In the genomic region with DNA sequence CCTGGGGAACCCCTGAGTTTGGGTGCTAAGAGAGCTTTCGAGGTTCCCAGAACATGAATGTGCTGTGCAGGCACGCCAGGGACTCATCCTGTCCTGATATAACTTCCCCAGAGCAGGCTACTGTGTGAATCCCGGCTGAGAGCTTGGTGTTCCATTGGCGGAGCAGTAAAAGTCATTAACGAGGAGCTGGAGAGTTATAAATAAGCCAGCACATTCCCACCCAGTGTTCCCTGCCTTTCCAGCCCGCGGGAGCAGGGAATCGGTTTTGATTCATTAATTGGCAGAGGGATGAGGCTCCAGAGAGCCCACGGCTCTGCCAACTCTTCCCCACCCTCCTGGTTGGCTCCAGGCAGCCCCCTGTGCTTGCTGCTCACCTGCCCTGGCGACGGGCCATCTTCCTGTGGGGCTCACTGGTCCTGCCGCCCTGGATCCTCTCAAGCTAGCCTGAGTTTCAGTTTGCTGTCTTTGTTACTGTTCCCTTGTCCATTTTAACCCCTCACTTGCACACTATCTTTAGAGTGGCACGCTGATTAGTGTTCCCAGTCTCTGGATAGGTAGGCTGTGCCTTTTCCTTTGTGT, we compare ENCODE assay signal across 10 mouse cellular contexts.
DNase-seq lines count a peak whose midpoint lies in the region; ATAC-seq and TF ChIP-seq lines count a peak whose summit lies in the region.
"Had no signal": no experiment of that assay in that cellular context is flagged by ENCODE, and none has a peak within 500 bp of the region (broad histone marks: within the 10 kb centered on the region; RNA-seq: fewer than 3 reads in every experiment).

No protein-coding gene starts in this region.

- H3K9me3 ChIP-seq in heart, postnatal 0 days (replicated peaks; ENCODE audit: control insufficient read depth, low read length), result no peaks in the 10 kb centered on the region
- H3K9me3 ChIP-seq in hindbrain, embryonic 15.5 days, result no peaks in the 10 kb centered on the region
- no peaks in the 10 kb centered on the region for H3K9me3 ChIP-seq in limb, embryonic 10.5 days (replicated peaks)

- H3K27me3 ChIP-seq in heart, postnatal 0 days (ENCODE audit: control insufficient read depth, insufficient read depth, low read length), result peaks cover 6% of the 10 kb centered on the region; the same call in 1 of the 2 replicates
- H3K27me3 ChIP-seq in hindbrain, embryonic 15.5 days, result no peaks in the 10 kb centered on the region
- peaks cover 25% of the 10 kb centered on the region; the same call in 1 of the 2 replicates for H3K27me3 ChIP-seq in limb, embryonic 10.5 days (ENCODE audit: low read depth, poor library complexity, severe bottlenecking)

- H3K27ac ChIP-seq in heart, postnatal 0 days (ENCODE audit: low read depth), result no peak overlapping the region
- H3K27ac ChIP-seq in hindbrain, embryonic 15.5 days (replicated peaks), result no peak overlapping the region
- H3K27ac ChIP-seq in limb, embryonic 10.5 days, result no peak overlapping the region

- H3K4me1 ChIP-seq in heart, postnatal 0 days (ENCODE audit: control insufficient read depth, insufficient read depth), result no peaks in the 10 kb centered on the region
- peaks cover 37% of the 10 kb centered on the region for H3K4me1 ChIP-seq in hindbrain, embryonic 15.5 days (replicated peaks)
- peaks cover 9% of the 10 kb centered on the region; the same call in 1 of the 2 replicates for H3K4me1 ChIP-seq in limb, embryonic 10.5 days
- no peaks in the 10 kb centered on the region for H3K4me1 ChIP-seq in lung, adult 2 months (ENCODE audit: control insufficient read depth, insufficient read depth, low read length)

- WGBS in heart, postnatal 0 days, result 42% methylated on average over 13 of the region's 13 CpGs
- WGBS in hindbrain, embryonic 15.5 days, result 32% methylated on average over 13 of the region's 13 CpGs
- 39% methylated on average over 13 of the region's 13 CpGs for WGBS in limb, embryonic 10.5 days
- WGBS in lung, adult 2 months, result 47% methylated on average over 13 of the region's 13 CpGs

- H3K9ac ChIP-seq in heart, postnatal 0 days (replicated peaks; ENCODE audit: low read depth, low read length), result no peak overlapping the region
- H3K9ac ChIP-seq in hindbrain, embryonic 15.5 days, result no peak overlapping the region

- TF ChIP-seq POLR2A in lung, adult 2 months (IDR thresholded peaks at IDR 0.05; ENCODE audit: borderline replicate concordance, extremely low read depth, low read depth, low read length), result no peak

- TF ChIP-seq EP300 in heart, postnatal 0 days (IDR thresholded peaks at IDR 0.05; ENCODE audit: low read depth), result no peak

- intact Hi-C loops in heart, postnatal 10 days (cut with DNase I), result no loop called here

- no peak for ATAC-seq in heart, postnatal 0 days (ENCODE audit: insufficient read depth, low read depth)
- ATAC-seq in hindbrain, embryonic 15.5 days (ENCODE audit: low FRiP score, low read depth), result peak; percentile 31; the same call in 1 of the 2 replicates

- TF ChIP-seq CTCF in heart, postnatal 0 days (IDR thresholded peaks at IDR 0.05; ENCODE audit: low read depth), result no peak
- TF ChIP-seq CTCF in lung, adult 2 months (IDR thresholded peaks at IDR 0.05; ENCODE audit: insufficient read depth, low read length), result no peak

- no peak for DNase-seq in heart, postnatal 0 days (ENCODE audit: low spot score)
- no peak for DNase-seq in heart, postnatal 10 days
- DNase-seq in brain, adult 2 months (ENCODE audit: low read depth, low spot score), result peak; percentile 70
- DNase-seq in limb, embryonic 10.5 days (ENCODE audit: low spot score), result no peak
- DNase-seq in thymus, adult 18-20 months, result no peak
- DNase-seq in gastrocnemius, postnatal 10 days, result no peak
- no peak for DNase-seq in lung, adult 2 months
- DNase-seq: adrenal gland, adult 2 months; liver had no signal

- H3K4me2 ChIP-seq in heart, postnatal 0 days (ENCODE audit: low read depth, low read length), result peak overlapping the region; percentile 44
- peak overlapping the region; percentile 22; the same call in 1 of the 2 replicates for H3K4me2 ChIP-seq in hindbrain, embryonic 15.5 days

- H3K36me3 ChIP-seq in heart, postnatal 0 days (replicated peaks; ENCODE audit: control insufficient read depth, insufficient read depth, low read length), result no peaks in the 10 kb centered on the region
- H3K36me3 ChIP-seq in hindbrain, embryonic 15.5 days, result no peaks in the 10 kb centered on the region
- no peaks in the 10 kb centered on the region for H3K36me3 ChIP-seq in limb, embryonic 10.5 days

- H3K4me3 ChIP-seq in heart, postnatal 0 days (ENCODE audit: low read depth, low read length), result peak overlapping the region; percentile 12; the same call in 1 of the 2 replicates
- H3K4me3 ChIP-seq in hindbrain, embryonic 15.5 days, result no peak overlapping the region
- peak overlapping the region; percentile 17; the same call in 1 of the 2 replicates for H3K4me3 ChIP-seq in limb, embryonic 10.5 days
- H3K4me3 ChIP-seq in lung, adult 2 months (replicated peaks; ENCODE audit: extremely low read depth, low read depth, low read length), result no peak overlapping the region

Comparison
In these comparisons a context has a peak if more than half of its experiments do, and no peak if none do; other contexts are left out.
1. H3K4me3 ChIP-seq: peak in heart, postnatal 0 days (single experiment) and limb, embryonic 10.5 days (single experiment); none in hindbrain, embryonic 15.5 days (single experiment) and lung, adult 2 months (single experiment).